In genomic region chr4:137473701-137474388, GRCm38 (mm10) we compare ENCODE assay signal across 9 mouse cellular contexts. TPM values are rescaled to one million over a fixed set of nuclear protein-coding genes. Genes with fewer than 3 reads are reported as not detected.
DNase-seq lines count a peak whose midpoint lies in the region.
"Had no signal": no experiment of that assay in that cellular context is flagged by ENCODE, and none has a peak within 500 bp of the region (broad histone marks: within the 10 kb centered on the region; RNA-seq: fewer than 3 reads in every experiment).

No protein-coding gene starts in this region.

- 69% methylated on average over 18 of the region's 18 CpGs for WGBS in limb, embryonic 10.5 days

- peak; percentile 66 for DNase-seq in urinary bladder, postnatal 14 days (ENCODE audit: low spot score)
- DNase-seq in urinary bladder, postnatal 10 days (ENCODE audit: low spot score) = no peak
- DNase-seq in gastrocnemius, postnatal 10 days = peak; percentile 58
- no peak for DNase-seq in limb, embryonic 10.5 days (ENCODE audit: low spot score)
- DNase-seq in embryo, embryonic 9.5 days (ENCODE audit: extremely low spot score) = no peak
- no peak for DNase-seq in c-Kit-positive CD71-positive TER-119-positive erythroid progenitor cells, embryonic 14.5 days (ENCODE audit: low spot score)
- DNase-seq in cerebellum, postnatal 25 days = no peak

- H3K27me3 ChIP-seq in limb, embryonic 10.5 days (ENCODE audit: low read depth, poor library complexity, severe bottlenecking) = no peaks in the 10 kb centered on the region

- H3K4me1 ChIP-seq in limb, embryonic 10.5 days = peaks cover 80% of the 10 kb centered on the region

- H3K4me3 ChIP-seq in limb, embryonic 10.5 days = no peak overlapping the region

- no peaks in the 10 kb centered on the region for H3K9me3 ChIP-seq in limb, embryonic 10.5 days (replicated peaks)

- no peaks in the 10 kb centered on the region for H3K36me3 ChIP-seq in limb, embryonic 10.5 days

- peak overlapping the region; percentile 48 for H3K27ac ChIP-seq in limb, embryonic 10.5 days

RNA-seq across cellular contexts. Expression of gene Hspg2, which starts 5.3 kb away (rescaled TPM):
- total RNA-seq in gastrocnemius, postnatal 10 days (2021) = 100 to 1,000 TPM; 256 to 295 TPM
- polyA plus RNA-seq in limb, embryonic 10.5 days (2016; fragmentation: Nextera tagmentation; extraction: Ambion mirVana) = 20.8 and 23.3 TPM in 2 replicates

RNA-seq across cellular contexts. Expression of gene 1700013G24Rik, which starts 20.8 kb away (rescaled TPM):
- not detected for total RNA-seq in gastrocnemius, postnatal 10 days (2021)
- polyA plus RNA-seq in limb, embryonic 10.5 days (2016; fragmentation: Nextera tagmentation; extraction: Ambion mirVana) = not detected in 2 replicates
- polyA plus RNA-seq: forebrain, embryonic 11.5 days; liver, embryonic 16.5 days had no signal

RNA-seq across cellular contexts. Expression of gene Cela3b, which starts 43.5 kb away (rescaled TPM):
- total RNA-seq in gastrocnemius, postnatal 10 days (2021) = not detected
- polyA plus RNA-seq in limb, embryonic 10.5 days (2016; fragmentation: Nextera tagmentation; extraction: Ambion mirVana) = not detected in 2 replicates
- polyA plus RNA-seq: forebrain, embryonic 11.5 days had no signal

Comparison
In these comparisons a context has a peak if more than half of its experiments do, and no peak if none do; other contexts are left out.
1. DNase-seq: peak in urinary bladder, postnatal 14 days (single experiment) and gastrocnemius, postnatal 10 days (single experiment); none in urinary bladder, postnatal 10 days (single experiment), limb, embryonic 10.5 days (single experiment), embryo, embryonic 9.5 days (single experiment), c-Kit-positive CD71-positive TER-119-positive erythroid progenitor cells, embryonic 14.5 days (single experiment) and cerebellum, postnatal 25 days (0 of 2).